Mouse (Mus musculus) gonadal fat pad, adult 2 months (tissue): Measurements from ENCODE around the gene Slc44a1. TPM values are rescaled to one million over a fixed set of nuclear protein-coding genes. Genes with fewer than 3 reads are reported as not detected.

Experiments used
- DNase-seq: peaks from one replicate; pipeline ENCODE4 v3.0.0-alpha.2; 2012; ENCODE audit warnings: low read depth
- polyA plus RNA-seq: library from polyadenylated mRNA; depleted of rRNA; stranded (reverse); fragments of >200 nt; gene quantifications from 2 replicates; pipeline ENCODE4 v1.2.3, GENCODE M21; 2012

Slc44a1 gene
- polyA plus RNA-seq, 1 experiment: 56.6 TPM

GRCm38 (mm10) chr4:53537539-53537938 is 97.3 kb downstream of the Slc44a1 start:
- no peak for DNase-seq

- DNase-seq: no peak
These were observed 98.4 kb downstream of the Slc44a1 start for GRCm38 (mm10) chr4:53538600-53538999.

- no peak for DNase-seq
These were observed 99.7 kb downstream of the Slc44a1 start for GRCm38 (mm10) chr4:53539929-53540328.

GRCm38 (mm10) chr4:53543421-53543820 is 103.2 kb downstream of the Slc44a1 start:
- no peak for DNase-seq

GRCm38 (mm10) chr4:53544889-53545288 is 104.7 kb downstream of the Slc44a1 start:
- no peak for DNase-seq

GRCm38 (mm10) chr4:53547381-53547780 is 107.2 kb downstream of the Slc44a1 start:
- DNase-seq: no peak

- no peak for DNase-seq
These were observed 109.2 kb downstream of the Slc44a1 start for GRCm38 (mm10) chr4:53549375-53549774.

GRCm38 (mm10) chr4:53564618-53565017 is 124.4 kb downstream of the Slc44a1 start:
- DNase-seq: no peak

GRCm38 (mm10) chr4:53567065-53567464 is 126.9 kb downstream of the Slc44a1 start:
- DNase-seq: no peak

- DNase-seq: no peak
These were observed 135.3 kb downstream of the Slc44a1 start for GRCm38 (mm10) chr4:53575558-53575957.

GRCm38 (mm10) chr4:53587676-53588075 is 147.5 kb downstream of the Slc44a1 start:
- DNase-seq: no peak

GRCm38 (mm10) chr4:53588936-53589335 is 148.7 kb downstream of the Slc44a1 start:
- DNase-seq: no peak

GRCm38 (mm10) chr4:53589466-53589865 is 149.3 kb downstream of the Slc44a1 start:
- no peak for DNase-seq

GRCm38 (mm10) chr4:53590163-53590562 is 149.9 kb downstream of the Slc44a1 start:
- no peak for DNase-seq

- DNase-seq: no peak
These were observed 150.7 kb downstream of the Slc44a1 start for GRCm38 (mm10) chr4:53590691-53591447.

- no peak for DNase-seq
These were observed 151.3 kb downstream of the Slc44a1 start for GRCm38 (mm10) chr4:53591536-53591935.

GRCm38 (mm10) chr4:53591941-53592340 is 151.7 kb downstream of the Slc44a1 start:
- no peak for DNase-seq

- no peak for DNase-seq
These were observed 152.2 kb downstream of the Slc44a1 start for GRCm38 (mm10) chr4:53592386-53592785.

GRCm38 (mm10) chr4:53594204-53594603 is 154.0 kb downstream of the Slc44a1 start:
- no peak for DNase-seq

GRCm38 (mm10) chr4:53595246-53596062 is 155.2 kb downstream of the Slc44a1 start:
- DNase-seq: no peak

GRCm38 (mm10) chr4:53596063-53596895 is 156.1 kb downstream of the Slc44a1 start:
- no peak for DNase-seq

GRCm38 (mm10) chr4:53600462-53600861 is 160.2 kb downstream of the Slc44a1 start:
- peak; percentile 14 for DNase-seq
